Mouse (Mus musculus) ES-Bruce4 (cell line): ENCODE data around the gene Setdb1. TPM values are rescaled to one million over a fixed set of nuclear protein-coding genes. Genes with fewer than 3 reads are reported as not detected.
"Not testable (repeated sequence)": the region's sequence is repeated elsewhere in the genome, so short reads cannot be mapped to it uniquely, and the experiment has no call there.

Experiments used
- H3K27ac ChIP-seq: 2 replicates; pipeline ENCODE4 v1.5.1; 2012; ENCODE audit warnings: low read length, inconsistent platforms; ENCODE audit not compliant: insufficient read depth
- H3K27me3 ChIP-seq: 2 replicates; pipeline ENCODE4 v1.6.1; 2012; ENCODE audit warnings: mild to moderate bottlenecking, low read length, inconsistent platforms; ENCODE audit not compliant: control insufficient read depth, poor library complexity, insufficient read depth, severe bottlenecking
- H3K36me3 ChIP-seq: 2 replicates; pipeline ENCODE4 v1.6.1; 2012; ENCODE audit warnings: inconsistent platforms, mild to moderate bottlenecking, low read length, moderate library complexity; ENCODE audit not compliant: control insufficient read depth, poor library complexity, insufficient read depth, severe bottlenecking
- H3K4me1 ChIP-seq: one replicate; pipeline ENCODE4 v1.8.1; 2011; ENCODE audit warnings: low read length; ENCODE audit not compliant: control insufficient read depth, insufficient read depth
- H3K4me3 ChIP-seq: 2 replicates; pipeline ENCODE4 v1.5.1; 2011; ENCODE audit warnings: low read depth, mild to moderate bottlenecking, low read length
- H3K9ac ChIP-seq: 2 replicates; pipeline ENCODE4 v1.6.1; 2012; ENCODE audit warnings: low read depth, mild to moderate bottlenecking, inconsistent platforms; ENCODE audit not compliant: poor library complexity, severe bottlenecking
- H3K9me3 ChIP-seq: replicated peaks from 2 replicates; pipeline ENCODE4 v1.6.1; 2012; ENCODE audit warnings: mild to moderate bottlenecking, low read length, inconsistent platforms; ENCODE audit not compliant: control insufficient read depth, poor library complexity, insufficient read depth, severe bottlenecking
- CTCF ChIP-seq: IDR thresholded peaks from one replicate; pipeline ENCODE4 v1.8.1; 2011; ENCODE audit warnings: low read depth, low read length
- EP300 ChIP-seq: IDR thresholded peaks from 2 replicates; pipeline ENCODE4 v1.6.1; 2011; ENCODE audit warnings: low read depth, low read length; ENCODE audit not compliant: insufficient read depth
- POLR2A ChIP-seq: IDR thresholded peaks from one replicate; pipeline ENCODE4 v1.8.1; 2011; ENCODE audit warnings: low read length; ENCODE audit not compliant: insufficient read depth
- polyA plus RNA-seq: library from polyadenylated mRNA; stranded (reverse); fragments of >200 nt; gene quantifications from 2 replicates; pipeline ENCODE4 v1.2.4, GENCODE M21; 2011; ENCODE audit warnings: low read depth; ENCODE audit not compliant: missing spikeins, insufficient read depth, insufficient read length

The Setdb1 gene
- polyA plus RNA-seq, 1 experiment = 73.3 TPM

DNA sequence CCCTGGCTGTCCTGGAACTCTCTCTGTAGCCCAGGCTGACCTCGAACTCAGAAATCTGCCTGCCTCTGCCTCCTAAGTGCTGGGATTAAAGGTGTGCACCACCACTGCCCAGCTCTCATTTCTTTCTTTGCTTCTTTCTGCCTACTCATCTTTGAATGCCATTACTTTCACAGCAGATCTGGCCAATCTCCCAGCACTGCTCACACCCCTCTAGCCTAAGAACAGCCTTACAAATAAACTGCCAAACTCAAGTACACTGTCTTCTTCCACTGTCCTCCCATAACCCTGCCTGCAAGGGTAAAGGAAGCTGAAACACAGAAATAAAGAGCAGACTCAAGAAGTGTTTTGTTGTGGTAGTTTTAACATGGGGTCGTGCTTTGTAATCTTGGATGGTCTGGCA is 744 bp upstream of the Setdb1 start:
- peak overlapping the region; percentile 80; the same call in 1 of the 2 replicates for H3K9ac ChIP-seq
- no peak overlapping the region for H3K4me3 ChIP-seq
- H3K36me3 ChIP-seq = peaks cover 18% of the 10 kb centered on the region
- H3K9me3 ChIP-seq = no peaks in the 10 kb centered on the region
- TF ChIP-seq POLR2A (no peak), CTCF (no peak), EP300 (no peak)
- H3K4me1 ChIP-seq = no peaks in the 10 kb centered on the region
- H3K27ac ChIP-seq = no peak overlapping the region
- H3K27me3 ChIP-seq = no peaks in the 10 kb centered on the region

DNA sequence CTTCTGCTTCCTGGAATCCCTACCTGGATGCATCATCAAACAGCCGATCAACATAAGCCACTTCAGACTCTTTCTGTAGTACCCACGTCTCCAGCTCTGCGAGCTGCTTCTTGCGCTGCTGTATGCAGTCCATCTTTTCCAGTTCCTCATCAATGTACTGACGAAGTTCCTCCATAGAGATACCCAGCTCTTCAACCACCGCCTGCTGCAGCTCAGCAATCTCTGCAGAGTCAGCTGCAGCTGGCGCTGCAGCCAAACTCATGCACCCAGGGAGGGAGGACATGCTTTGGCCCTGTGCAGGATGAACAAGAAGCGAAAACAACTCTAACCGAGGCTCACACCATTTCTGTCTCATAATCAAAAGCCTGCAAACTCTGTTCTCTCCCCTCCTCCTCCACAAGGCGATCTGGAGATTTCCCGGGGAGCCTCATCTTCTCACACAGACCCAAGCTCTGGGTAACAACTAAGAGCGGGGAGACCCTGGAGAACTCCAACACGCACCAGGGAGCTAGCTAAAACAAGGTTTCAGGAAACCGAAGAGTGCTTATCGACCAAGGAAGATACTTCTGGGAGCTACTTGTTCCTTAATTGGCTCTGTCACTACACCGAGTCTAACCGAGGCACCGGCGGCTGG is 974 bp downstream of the Setdb1 start:
- not testable (repeated sequence) for H3K27me3 ChIP-seq, H3K9me3 ChIP-seq, H3K27ac ChIP-seq, H3K4me1 ChIP-seq
- peak overlapping the region; percentile 71 for H3K4me3 ChIP-seq
- H3K36me3 ChIP-seq = peaks cover 23% of the 10 kb centered on the region
- peak overlapping the region; percentile 86 for H3K9ac ChIP-seq

DNA sequence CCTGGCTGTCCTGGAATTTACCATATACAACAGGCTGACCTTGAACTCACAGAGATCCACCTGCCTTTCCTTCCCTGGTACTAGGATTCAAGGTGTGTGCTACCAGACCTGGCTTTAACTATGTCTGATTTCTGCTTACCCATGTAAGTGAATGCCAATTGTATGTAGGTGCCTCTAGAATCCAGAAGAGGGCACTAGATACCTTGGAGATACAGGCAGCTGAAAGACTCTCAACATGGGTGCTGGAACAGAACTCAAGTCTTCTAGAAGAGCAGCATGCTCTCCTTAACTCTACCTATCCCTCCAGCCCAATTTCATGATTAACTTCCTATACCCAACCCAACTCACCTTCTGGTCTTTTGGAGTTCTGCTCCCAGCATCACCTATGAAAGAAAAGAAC is 7.5 kb downstream of the Setdb1 start:
- H3K27ac ChIP-seq = peak overlapping the region; percentile 31; the same call in 1 of the 2 replicates
- peaks cover 71% of the 10 kb centered on the region for H3K36me3 ChIP-seq
- H3K4me3 ChIP-seq = no peak overlapping the region
- TF ChIP-seq EP300 (no peak), CTCF (peak; percentile 4), POLR2A (no peak)
- H3K4me1 ChIP-seq = no peaks in the 10 kb centered on the region
- H3K9me3 ChIP-seq = no peaks in the 10 kb centered on the region
- no peak overlapping the region for H3K9ac ChIP-seq
- H3K27me3 ChIP-seq = no peaks in the 10 kb centered on the region

DNA sequence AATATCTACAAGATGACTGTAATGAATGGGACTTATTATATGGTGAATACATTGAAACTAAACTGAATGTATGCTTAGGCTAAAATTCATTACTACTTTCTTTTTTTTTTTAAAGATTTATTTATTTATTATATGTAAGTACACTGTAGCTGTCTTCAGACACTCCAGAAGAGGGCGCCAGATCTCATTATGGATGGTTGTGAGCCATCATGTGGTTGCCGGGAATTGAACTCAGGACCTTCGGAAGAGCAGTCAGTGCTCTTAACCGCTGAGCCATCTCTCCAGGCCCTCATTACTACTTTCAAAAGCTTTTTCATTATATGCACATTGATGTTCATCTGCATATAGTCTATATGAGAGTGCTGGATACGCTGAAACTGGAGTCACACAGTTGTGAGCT is 8.7 kb downstream of the Setdb1 start:
- H3K4me1 ChIP-seq, H3K9me3 ChIP-seq, H3K27me3 ChIP-seq, H3K9ac ChIP-seq, H3K4me3 ChIP-seq, H3K27ac ChIP-seq: not testable (repeated sequence)
- H3K36me3 ChIP-seq = peaks cover 69% of the 10 kb centered on the region

DNA sequence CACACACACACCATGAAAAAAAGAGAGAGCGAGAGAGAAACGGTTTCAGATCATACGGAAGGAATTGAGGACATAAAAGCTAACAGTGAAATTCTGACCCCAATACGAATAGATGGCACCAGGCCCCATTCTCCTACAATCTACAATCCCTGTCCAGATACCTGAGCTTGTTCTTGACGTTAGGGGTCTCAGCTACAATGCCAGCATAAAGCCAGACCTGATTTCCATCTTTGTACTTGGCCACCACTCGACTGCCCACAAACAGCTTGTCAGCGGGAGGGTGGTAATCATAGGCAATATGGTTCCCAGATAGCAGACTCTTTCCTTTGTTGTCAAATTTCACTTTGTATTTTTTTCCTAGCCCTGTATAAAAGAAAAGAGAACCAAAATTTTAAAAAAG is 10.5 kb downstream of the Setdb1 start:
- no peak for TF ChIP-seq EP300
- TF ChIP-seq CTCF = no peak
- TF ChIP-seq POLR2A = no peak
- Histone ChIP-seq H3K27me3 (no peaks in the 10 kb centered on the region), H3K9me3 (0 out of 2 replicates have a peak, but pooled peaks cover 3% of the 10 kb centered on the region), H3K4me3 (no peak overlapping the region), H3K9ac (no peak overlapping the region), H3K27ac (no peak overlapping the region), H3K36me3 (peaks cover 74% of the 10 kb centered on the region), H3K4me1 (no peaks in the 10 kb centered on the region)

DNA sequence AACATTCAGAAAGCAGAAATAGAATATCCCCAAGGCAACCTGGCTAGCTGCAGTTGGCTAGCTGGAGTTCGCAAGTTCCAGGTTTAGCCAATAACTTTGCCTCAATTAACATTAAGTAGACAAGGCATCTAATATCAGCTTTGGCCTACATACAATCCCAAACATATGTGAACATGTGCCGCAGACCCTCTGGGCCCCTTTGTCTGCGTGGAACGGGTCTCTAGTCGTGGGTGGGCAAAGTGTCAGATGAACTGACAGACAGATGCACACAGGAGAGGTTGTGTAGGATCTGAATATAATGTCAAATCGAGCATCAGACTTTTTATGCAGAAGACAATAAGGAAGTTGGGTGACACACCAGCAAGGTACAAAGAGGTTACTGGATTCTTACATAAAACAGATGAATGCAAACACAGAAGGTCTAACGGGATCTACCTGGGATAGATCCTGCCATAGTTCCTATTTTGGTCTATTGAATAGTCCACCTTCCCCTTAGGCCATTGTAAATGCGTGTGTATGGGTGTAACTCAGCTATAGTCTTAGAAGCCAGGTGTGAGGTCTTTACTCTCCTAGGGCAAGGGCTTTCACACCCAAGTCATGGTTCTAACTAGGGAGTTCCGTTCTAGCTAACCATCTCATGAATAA is 13.5 kb downstream of the Setdb1 start:
- not testable (repeated sequence) for H3K9me3 ChIP-seq, H3K27me3 ChIP-seq, H3K4me3 ChIP-seq, H3K4me1 ChIP-seq, H3K9ac ChIP-seq, H3K27ac ChIP-seq
- H3K36me3 ChIP-seq = peaks cover 85% of the 10 kb centered on the region
